Mouse (Mus musculus) heart, postnatal 14 days (tissue): ENCODE measurements around the gene Pnpla7. TPM values are rescaled to one million over a fixed set of nuclear protein-coding genes. Genes with fewer than 3 reads are reported as not detected.
"Not testable (repeated sequence)": the region's sequence is repeated elsewhere in the genome, so short reads cannot be mapped to it uniquely, and the experiment has no call there.

Source experiments
- DNase-seq, 2 experiments: peaks; one replicate each; pipeline ENCODE4 v3.0.0; 2021 to 2022
- intact Hi-C: fragments of 180-260 bp; cut with DNase I; formaldehyde crosslinking; loops from one replicate; pipeline ENCODE4 v1.15.1; 2025
- long read RNA-seq, 2 experiments: library from polyadenylated mRNA; stranded (forward); transcript quantifications; one replicate each; pipeline ENCODE4 v2.0.0; 2021
- total RNA-seq, 2 experiments: library from RNA; stranded (reverse); gene quantifications; 2 replicates each; pipeline ENCODE4 v1.2.3; 2021

Pnpla7 gene
- 10 to 100 TPM; 18.5 to 23.9 TPM for total RNA-seq
- long read RNA-seq, experiment 1, full-length matches to known transcripts: 5 of 26 reads
- long read RNA-seq, experiment 1, partial matches to known transcripts: 10 of 26 reads
- long read RNA-seq, experiment 1, other reads (novel, unspliced or antisense): 11 of 26 reads
- long read RNA-seq, experiment 2, full-length matches to known transcripts: 7 of 25 reads
- long read RNA-seq, experiment 2, partial matches to known transcripts: 7 of 25 reads
- long read RNA-seq, experiment 2, other reads (novel, unspliced or antisense): 11 of 25 reads

DNA sequence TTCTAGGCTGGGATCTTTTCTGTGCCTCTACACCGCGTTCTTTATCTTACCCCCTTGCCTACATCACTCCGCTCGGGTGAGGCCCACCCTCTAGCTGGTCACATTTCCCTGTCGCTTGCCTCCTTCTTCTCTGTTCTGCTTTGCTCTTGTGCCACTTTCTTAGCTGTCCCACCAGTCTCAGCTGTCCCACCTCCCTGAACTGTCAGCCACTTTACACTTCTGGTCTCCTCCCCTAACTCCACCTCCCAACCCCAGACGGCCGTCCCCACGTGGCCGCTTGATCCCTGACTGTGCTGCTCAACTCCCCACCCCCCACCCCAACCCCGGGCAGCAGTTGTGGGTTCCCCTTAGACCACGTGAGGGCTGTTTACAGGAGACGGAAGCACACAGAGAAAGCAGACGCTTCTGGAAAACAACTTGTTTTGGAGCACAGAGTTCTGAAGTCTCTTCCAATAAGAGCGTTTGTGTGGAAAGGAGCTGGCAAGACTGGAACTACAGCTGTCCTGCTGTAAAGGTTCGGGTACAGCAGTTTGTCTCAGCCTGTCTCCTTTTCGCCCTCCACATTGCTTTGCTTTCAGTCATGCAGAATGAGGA lies at the start of gene Pnpla7:
Pnpla7 (plus strand) TSS at position 330 of the 594 bp plus-strand sequence.
- peak; percentile 78 to 79 for DNase-seq
- intact Hi-C loops: no loop called here

DNA sequence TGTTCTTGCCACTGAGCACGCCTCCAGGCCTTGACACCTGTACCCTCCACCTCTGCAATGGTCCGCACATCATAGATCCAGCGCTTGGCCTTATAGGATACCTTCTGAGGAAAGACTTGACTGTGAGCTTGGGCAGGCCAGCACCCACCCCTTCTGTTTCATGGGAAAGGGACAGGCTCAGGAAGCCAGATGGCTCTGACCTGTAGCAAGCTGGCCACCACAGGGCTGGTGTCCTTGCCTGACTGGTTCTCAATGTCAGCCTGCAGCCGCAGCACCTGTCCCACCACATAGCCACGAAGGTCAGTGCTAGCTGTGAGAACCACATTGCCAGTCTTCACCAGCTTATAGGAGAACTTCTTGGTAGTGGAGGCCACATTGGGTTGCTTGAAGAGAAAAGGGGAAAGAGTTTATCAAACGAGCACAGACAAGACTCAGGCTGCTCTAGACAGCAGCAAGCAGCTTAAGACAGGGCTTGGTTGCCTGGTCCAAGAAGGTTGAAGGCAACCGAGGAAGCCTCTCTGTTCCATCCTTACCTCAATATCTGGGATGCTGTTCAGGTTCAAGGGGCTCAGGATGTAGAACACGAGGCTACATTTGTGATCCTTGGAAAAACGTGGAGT lies 49.4 kb upstream of the Pnpla7 start:
- no peak for DNase-seq
- intact Hi-C loops: no loop called here

DNA sequence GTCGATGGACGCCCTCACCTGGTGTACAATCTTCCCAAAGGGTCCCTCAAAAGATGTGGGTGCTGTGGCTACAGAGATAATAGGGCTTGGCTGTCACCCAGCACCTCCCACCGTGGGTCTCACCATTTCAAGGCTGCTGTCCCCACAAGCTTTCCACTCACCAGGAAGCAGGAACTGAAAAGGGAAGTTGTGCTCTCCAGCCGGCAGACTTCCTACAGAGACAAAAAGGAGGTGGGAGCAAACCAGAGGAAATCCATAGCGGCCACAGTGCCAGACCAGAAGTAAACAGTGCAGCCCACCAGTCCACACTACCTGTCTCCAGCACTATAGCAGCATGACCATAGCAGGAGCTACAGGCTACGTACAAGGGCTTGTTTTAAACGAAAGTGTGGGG lies 48.9 kb upstream of the Pnpla7 start:
- intact Hi-C loops: no loop called here
- DNase-seq: no peak

DNA sequence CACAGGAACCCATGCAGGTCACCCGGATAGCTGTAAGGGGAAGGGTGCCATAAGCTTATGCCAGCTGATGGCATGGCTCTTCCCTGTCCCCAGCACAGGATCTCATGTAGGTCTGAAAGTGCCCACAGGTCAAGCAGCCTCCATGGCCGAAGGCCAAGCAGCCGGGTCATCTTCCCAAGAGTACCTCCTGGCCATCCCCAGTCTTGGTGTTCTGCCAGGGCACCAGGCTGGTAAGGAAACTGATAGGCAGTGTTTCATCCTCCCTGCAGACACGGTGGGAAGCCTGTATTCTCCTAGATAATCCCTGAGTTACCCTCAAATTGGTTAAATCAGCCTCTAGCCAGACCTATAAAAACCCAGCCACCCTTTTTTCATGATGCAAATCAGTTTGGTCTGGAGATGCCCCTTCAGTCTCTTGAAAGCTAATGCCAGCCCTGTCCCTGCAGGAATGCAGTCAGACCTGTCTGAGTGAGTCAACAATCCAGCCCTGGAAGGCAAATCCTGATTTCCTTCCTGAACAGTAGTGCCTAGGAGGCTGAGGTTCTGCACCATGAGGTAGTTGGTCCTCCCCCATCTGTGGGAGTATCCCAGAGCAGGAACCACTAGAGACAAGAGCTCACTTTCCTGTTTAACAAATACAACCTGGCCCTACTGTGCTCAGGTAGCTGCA lies 47.9 kb upstream of the Pnpla7 start:
- no peak for DNase-seq
- intact Hi-C loops: no loop called here

DNA sequence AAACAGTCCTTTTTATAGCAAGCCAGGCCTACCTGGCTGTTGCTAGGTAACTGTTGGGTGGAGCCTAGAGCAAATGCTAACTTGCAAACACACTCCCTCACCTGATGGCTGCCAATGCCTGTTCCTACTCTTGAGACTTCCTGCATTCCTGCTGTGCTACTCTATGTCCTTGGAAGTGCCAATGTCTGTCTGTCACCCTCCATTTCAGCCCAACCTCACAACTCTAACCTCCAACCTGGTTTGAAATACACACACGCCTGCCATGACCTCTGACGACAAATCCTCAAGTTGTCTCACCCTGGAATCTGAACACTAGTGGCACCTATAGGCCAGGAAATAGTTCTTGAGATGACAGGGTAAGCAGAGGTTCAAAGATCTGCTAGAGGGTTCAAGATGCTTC lies 46.7 kb upstream of the Pnpla7 start:
- intact Hi-C loops: no loop called here
- no peak for DNase-seq

DNA sequence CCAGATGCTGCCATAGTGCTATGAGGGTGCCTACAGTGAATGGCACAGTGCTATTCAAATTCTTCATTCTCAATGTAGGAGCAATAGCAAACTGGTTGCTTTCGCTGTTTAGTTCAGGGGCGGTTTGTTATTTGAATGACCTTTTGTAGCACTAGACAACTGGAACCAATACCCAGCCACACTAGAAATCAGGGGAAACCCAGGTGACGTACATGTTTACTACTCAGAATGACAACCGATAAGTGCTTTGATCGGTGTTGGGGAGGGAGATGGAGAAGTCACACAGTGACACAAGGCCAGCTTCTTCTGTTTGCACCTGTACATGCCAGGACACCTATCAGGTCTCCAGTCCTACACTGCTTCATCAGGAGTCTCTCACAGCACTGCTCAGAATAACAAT lies 46.2 kb upstream of the Pnpla7 start:
- no peak for DNase-seq
- intact Hi-C loops: no loop called here

DNA sequence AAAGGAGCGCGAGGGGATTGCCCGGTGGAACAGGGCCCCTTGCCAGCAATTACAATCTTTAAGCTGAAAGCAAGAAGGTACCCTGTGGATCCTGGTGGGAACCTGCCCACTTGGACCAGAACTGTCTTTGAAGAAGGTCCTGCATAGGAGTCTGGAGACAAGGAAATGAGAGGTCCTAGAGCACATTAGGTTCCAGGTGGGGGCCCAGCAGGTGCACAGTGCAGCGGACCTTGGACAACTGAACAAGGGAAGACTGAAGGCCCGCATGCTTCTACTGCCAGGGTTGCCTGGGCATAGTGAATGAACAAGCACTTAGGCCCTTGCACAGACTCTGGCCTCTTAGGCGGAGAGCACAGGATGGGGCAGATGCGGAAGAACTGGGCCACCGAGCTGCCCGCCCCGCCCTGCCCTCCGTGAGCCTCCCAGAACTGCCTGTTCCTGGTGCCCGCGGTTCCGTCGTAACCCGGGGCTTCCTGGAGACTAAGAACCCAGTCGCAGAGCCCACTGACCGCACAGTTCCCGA lies 41.3 kb upstream of the Pnpla7 start:
- peak in 1 of 2 experiments; percentile 8 for DNase-seq
- intact Hi-C loops: no loop called here

DNA sequence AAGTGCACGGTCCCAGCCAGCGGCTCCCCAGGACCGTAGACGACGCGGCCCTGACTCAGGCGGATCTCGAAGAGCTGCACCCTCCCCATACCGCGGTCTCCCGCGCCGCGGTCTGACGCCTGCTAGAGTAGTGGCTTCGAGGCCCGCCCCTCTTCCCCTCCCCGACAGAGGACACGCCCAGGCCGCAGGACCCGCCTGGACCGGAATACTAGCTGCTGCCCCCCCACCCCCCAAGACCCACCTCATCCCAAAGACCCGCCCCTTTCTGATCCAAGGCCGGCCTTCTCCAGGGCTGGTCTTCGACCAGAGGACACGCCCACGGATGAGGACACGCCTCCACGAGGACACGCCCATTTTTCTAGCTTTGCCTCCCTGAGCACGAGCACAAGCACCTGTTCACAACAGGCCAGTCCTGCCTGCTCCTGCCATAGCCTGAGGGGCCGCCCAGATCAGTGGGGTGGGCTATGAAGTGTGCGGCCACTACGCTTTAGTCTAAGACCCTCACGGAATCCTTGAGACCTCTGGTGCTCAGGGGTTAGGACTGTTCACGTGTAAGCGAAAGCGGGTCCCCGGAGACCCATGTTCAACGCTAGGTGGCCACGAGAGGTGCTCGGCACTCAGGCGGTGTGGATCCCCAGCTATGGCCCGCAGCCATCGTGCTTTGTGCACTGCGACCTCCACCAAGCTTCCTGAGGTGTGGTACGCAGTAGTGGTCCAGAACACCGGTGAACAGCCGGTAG lies 40.6 kb upstream of the Pnpla7 start, which contains the start of gene Arrdc1:
Arrdc1 (minus strand) TSS at position 196 of the 740 bp plus-strand sequence.
- intact Hi-C loops: no loop called here
- peak; percentile 85 to 90 for DNase-seq

DNA sequence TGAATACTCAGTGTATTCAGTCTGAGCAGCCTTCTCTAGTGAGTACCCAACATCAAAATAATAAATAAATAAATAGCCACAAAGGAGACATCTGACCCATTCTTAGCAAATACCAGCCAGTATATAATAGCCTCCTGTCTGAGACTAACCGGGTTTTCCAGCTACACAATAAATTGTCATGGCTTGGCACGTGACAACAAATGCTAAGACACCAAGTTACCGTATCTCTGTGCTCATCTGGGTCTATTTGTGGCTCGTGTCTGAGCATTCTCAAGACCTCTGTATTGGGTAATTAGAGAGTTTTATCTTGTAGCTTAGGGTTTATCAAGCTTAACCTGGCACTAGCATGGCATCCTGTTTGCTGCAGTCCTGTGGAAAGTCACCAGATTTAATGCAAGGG lies 33.7 kb upstream of the Pnpla7 start:
- no peak for DNase-seq
- intact Hi-C loops: no loop called here

DNA sequence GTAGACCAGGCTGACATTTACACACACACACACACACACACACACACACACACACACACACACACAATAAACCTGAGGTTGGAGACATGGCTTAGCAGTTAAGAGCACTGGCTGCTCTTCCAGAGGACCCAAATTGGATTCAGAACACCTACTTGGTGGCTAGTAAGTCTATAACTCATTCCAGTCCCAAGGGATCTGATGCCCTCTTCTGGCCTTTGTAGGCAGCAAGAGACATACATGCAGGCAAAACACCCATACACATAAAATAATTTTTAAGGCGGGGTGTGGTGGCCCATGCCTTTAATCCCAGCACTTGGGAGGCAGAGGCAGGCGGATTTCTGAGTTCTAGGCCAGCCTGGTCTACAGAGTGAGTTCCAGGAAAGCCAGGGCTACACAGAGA lies 31.5 kb upstream of the Pnpla7 start:
- intact Hi-C loops: not testable (repeated sequence)
- DNase-seq: peak in 1 of 2 experiments; percentile 16

DNA sequence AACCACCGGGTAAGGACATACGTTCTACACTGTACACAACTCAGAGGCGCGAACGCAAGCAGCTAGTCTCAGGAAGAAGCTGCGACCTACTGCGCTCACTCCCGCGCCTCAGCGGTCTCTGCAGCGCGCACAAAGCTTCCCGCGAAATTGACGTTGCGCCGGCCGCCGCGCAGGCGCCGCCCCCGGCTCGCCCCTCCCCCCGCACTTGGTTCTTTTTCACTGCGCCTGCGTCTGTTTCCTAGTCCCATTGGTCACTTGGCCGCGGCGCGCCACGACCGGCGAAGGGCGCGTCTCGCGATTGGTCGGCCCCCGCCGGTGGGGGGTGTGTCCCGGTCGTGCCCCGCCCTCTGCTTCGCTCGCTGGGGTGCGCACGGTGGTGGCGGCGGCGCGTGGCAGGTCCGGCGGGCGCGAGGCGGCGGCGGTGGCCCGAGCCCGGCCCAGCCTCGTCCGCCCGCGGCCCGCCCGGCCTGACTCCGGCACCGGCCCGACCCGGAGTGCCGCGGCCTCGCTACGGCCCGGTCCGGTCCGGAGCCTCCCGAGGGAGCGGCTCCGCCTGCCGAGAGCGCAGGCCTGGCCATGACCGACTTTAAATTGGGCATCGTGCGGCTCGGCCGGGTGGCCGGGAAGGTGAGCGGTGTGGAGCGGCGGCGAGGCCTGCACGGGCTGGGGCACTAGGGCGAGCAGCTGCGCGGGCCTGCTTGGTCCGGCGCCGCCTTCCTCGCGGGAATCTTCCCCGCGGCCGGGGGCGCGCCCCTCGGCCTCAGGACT lies 26.2 kb upstream of the Pnpla7 start, which contains the start of gene Zmynd19:
Zmynd19 (plus strand) TSS at position 372 of the 768 bp plus-strand sequence.
- DNase-seq: peak; percentile 99
- intact Hi-C loops: loop anchor here (5.0 kb wide), 1 partner anchor 97 kb away; no protein-coding TSS in a partner anchor

DNA sequence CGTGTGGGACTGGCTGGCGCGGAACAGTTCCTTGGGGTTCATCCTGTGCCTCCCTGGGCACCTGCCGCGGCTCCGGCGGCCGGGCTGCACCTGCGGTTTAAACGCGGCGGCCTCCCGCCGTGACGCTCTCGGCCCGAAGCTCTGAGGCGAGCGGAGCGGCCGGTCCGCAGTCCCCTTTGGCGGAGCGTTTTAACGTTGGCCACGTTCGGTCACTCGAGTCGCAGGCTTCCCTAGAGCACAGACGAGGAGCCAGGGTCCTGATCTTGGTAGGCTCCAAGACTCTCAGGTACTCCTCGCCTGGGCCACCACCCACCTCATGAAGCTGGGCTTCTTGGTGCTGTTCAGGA lies 25.7 kb upstream of the Pnpla7 start:
- intact Hi-C loops: no loop called here
- peak in 1 of 2 experiments; percentile 19 for DNase-seq

DNA sequence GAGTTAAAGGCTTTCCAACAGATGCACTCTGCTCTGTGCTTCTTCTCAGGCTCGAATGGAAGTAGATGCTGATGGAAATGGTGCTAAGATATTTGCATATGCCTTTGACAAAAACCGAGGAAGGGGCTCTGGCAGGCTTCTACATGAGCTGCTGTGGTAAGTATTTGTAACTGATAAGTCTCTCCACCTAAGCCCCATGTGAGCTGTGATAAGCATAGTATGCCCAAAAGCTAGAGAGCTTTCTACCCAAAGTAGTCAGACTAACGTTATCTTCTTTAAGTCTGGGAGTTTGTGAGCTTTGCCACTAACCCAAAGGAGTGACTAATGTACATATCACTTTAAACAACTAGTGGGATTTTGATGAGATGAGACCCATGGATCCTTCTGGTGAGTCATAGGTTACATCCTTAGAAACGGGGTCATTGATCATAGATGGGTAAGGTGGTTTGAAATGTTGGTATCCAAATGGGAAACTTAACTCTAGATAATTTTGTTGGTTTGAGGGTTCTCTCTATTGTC lies 23.2 kb upstream of the Pnpla7 start:
- intact Hi-C loops: no loop called here
- DNase-seq: no peak

DNA sequence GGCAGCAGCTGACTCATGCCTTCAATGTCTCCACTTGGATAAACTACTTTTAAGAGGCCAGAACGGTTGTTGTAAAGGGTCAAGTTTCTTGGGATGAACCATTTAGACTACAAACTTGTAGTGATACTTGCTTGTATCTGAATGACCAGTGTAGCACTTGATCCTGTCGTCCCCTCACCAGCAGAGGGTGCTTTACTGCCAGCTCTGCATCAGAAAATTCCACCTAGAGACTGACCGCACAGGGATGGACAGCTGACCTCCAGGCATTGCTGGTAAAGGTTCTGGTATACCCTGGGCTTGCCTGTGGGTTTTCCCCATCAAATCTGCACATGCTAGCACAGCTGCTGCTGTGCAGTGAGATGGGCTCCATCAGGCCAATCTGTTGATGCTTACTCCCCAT lies 14.9 kb upstream of the Pnpla7 start:
- intact Hi-C loops: loop anchor here (5.0 kb wide), 1 partner anchor 41 kb away; no protein-coding TSS in a partner anchor
- peak; percentile 11 to 32 for DNase-seq

DNA sequence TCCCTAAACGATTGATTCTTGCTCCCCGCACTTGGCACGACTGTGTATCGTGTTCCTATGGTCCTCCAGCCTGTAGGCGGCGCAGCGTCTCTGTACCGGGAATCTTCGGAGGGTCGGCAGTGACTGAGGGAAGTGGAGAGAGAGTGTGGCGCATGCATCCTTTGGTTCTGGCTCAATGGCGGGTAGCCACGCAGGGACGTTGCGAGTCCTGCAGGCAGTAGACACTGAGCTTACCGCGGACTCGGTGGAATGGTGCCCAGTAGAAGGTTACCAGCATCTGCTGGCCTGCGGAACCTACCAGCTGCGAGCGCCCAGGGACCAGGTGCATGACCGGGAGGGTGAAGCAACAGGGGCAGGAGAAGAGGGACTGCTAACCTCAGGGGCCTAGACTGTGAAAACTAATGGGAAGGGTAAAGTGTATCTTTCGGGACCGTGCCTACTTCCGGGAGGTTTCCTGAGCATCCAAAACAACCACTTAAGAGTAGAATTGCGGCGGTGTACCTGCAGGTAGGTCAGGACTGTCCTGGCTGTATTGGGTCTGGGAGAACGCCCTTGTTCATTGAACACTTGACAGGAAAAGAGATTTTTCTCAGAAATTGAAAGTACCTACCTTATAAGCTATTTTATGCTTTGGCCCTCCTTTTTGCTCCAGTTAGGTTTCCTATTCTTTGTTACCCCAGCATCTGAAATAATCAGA lies 13.4 kb upstream of the Pnpla7 start, which contains the start of gene Dph7:
Dph7 (plus strand) TSS at position 97 of the 697 bp plus-strand sequence.
- peak; percentile 84 to 90 for DNase-seq
- intact Hi-C loops: loop anchor here (5.0 kb wide), 1 partner anchor 40 kb away; no protein-coding TSS in a partner anchor

DNA sequence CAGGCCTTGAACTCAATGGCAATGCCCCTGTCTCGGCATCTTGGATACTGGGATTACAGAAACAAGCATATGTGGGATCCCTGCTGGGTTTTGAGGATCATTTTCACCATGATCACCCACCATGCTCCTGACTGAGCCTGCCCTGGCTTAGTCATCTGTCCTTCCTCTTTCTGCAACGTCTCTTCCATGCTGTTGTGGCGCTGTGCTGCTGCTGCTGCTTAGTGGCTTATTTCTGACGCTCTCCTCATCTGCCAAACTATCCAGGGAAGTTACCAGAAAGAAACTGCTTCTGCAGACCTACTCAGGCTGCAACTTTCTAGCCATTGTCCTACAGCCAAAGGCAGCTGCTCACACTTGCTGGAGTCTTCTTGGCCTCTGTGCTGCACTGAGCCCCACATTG lies 5.4 kb upstream of the Pnpla7 start:
- DNase-seq: no peak
- intact Hi-C loops: no loop called here

DNA sequence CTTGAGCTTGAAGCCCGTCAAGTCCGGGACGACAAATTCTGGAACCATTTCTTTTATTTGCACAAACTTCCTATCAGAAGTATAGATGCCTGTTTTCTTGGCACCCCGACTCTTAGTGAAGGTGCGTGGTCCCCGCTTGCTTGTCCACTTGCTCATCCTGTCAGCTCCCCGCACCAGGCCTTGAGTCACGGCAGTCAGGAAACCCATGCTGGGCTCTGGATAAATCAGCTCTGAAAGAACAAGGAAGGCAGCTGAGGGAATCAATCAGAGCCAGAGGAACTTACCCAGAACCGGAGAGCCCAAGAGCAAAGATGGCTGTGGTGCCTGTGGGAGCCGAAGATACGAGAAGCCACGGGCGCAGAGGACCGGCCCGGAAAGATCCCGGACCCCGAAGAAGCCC lies 1.4 kb upstream of the Pnpla7 start:
- DNase-seq, intact Hi-C loops: not testable (repeated sequence)

DNA sequence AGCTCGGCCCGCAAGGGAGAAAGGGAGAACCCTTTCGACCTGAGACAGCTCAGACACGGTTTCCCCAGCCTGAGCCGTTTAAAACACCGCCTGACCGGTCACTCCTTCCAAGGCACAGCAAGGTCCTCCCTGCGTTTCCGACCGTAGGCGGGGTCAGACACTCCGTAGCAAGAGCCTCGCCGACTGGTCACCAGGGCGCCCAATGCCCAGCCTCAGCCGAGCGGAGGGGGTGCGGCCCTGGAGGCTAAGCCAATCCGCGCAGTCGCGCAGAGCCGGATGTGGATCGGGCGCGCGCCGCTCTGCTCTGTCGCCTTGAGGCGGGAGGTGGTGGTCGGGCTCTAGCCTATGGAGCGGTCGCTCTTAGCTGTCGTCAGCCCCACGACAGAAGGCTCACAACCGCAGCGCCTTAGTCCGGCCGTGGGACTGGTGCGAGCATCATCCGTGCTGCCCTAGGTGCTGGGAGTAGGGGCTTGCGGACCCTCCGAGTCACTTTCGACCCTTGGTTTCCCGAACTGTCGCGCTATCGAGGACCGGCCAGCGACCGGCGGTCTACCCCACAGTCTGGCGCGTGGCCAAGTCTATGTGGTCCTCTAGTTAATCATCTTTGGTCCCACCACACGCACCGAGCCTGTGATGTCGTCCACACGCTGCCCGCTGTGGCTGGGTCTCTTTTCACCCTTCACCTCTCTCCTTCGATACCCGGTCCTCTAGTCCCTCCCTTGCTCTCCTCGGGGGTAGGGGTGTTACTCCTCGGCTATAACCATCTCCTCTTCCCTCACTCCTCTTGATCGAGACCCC lies 728 bp upstream of the Pnpla7 start, which contains the start of gene Mrpl41:
Mrpl41 (minus strand) TSS at position 193 of the 798 bp plus-strand sequence.
- intact Hi-C loops: no loop called here

More for the DNA sequence above, 728 bp upstream of the Pnpla7 start, which contains the start of gene Mrpl41:
- DNase-seq: peak; percentile 97
